Mouse (Mus musculus): Measurements from ENCODE around the gene Rabgap1l.

DNA sequence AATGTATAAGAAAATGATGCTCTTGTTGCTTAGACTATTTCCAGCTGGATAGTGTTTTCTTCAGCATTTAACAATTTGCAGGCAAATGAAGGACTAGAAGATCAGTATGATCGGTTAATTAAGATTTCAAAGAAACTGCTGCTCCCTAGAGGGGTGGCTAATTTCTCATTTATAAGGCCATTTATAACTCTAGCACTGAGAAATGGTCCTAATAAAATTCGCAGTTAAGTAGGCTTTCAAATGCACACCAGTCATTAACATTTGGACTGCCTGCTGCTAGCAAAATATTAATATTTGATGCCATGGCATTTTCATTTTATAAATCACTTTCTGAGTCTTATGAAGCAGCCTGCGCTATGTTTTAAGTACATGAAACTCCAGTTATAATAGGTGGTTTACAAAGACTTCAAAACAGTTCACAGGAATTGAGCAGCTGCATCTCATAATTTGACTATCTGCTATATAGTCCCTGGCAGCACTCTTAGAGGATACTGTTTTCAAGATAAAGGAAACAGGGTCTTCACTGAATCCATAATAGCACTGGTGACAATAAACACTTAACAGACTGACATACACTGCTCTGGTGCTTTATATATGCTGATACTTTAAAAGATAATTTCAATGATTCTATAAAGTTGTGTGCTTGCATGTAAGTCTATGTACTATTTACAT lies 296.0 kb downstream of the Rabgap1l start:
- TF ChIP-seq POLR2A (IDR thresholded peaks at IDR 0.05; ENCODE audit: borderline replicate concordance, extremely low read depth, low read depth, low read length) (no peak), CTCF (IDR thresholded peaks at IDR 0.05; ENCODE audit: insufficient read depth, low read length) (no peak)
